Mouse (Mus musculus) stomach, postnatal 0 days (tissue): ENCODE data around the gene Adgrb2.

Experiments
- CTCF ChIP-seq: IDR thresholded peaks from 2 replicates; pipeline ENCODE4 v1.5.1; 2016; ENCODE audit warnings: antibody characterized with exemption, low read depth, mild to moderate bottlenecking, moderate library complexity
- EP300 ChIP-seq: optimal IDR thresholded peaks from 2 replicates; pipeline ENCODE3; 2016; ENCODE audit warnings: antibody characterized with exemption

DNA sequence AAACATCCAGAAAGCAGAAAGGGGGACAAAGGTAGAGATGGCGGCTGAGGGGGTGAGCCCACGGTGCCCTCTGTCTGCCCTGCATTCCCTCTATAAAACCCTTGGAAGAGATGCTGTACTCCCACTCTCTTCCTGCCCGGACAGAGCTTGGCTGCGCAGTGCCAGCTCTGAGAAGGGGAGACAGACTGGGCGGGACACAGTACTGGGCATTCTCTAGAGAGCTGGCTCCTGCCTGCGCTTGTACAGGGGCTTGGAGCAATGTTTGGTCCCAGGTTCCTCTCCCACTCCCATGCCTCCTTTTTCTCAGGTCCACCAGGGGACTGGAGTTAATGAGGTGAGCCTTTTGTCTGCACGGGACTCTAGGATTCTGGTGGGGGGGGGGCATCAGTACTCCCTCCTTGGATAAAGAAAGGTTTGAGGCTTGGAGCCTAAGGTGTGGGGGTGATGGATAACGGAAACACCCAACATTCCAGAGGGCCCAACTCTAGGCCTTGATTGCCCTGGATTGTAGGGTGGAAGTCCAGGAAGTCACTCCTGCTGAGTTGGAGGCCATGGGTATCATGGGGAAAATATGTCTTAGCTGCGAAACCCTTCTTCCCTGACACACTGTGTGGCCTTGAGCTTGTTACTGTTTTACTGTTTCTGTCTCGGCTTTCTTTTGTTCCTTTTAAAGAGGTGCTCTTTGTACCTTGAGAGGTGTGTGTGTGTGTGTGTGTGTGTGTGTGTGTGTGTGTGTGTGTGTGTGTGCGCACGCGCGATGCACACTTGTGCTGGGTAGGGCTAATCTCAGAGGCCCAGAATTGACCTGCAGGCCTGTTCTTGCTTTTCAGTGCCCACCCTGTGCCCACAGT is 70.7 kb downstream of the Adgrb2 start:
- no peak for TF ChIP-seq EP300
- no peak for TF ChIP-seq CTCF
